Comparison of ENCODE assay signal across 30 mouse cellular contexts in genomic region chr1:99872344-99872743, GRCm38 (mm10).
"Had no signal": no experiment of that assay in that cellular context is flagged by ENCODE, and none has a peak within 500 bp of the region (broad histone marks: within the 10 kb centered on the region; RNA-seq: fewer than 3 reads in every experiment).

No protein-coding gene starts in this region.

- H3K4me1 ChIP-seq: embryonic facial prominence, embryonic 12.5 days; embryonic facial prominence, embryonic 13.5 days; embryonic facial prominence, embryonic 15.5 days; forebrain, embryonic 10.5 days; forebrain, embryonic 12.5 days; forebrain, embryonic 13.5 days; forebrain, embryonic 15.5 days; heart, embryonic 10.5 days had no signal

- ATAC-seq: forebrain, embryonic 13.5 days; forebrain, embryonic 14.5 days; forebrain, embryonic 15.5 days; forebrain, embryonic 16.5 days; forebrain, postnatal 0 days had no signal

- DNase-seq: cerebellum, adult 2 months; cerebellum, adult 8-10 months; cerebellum, adult 9-10 months; cerebellum, adult 9-11 months; cerebellum, postnatal 10 days; cerebellum, postnatal 14 days; cerebellum, postnatal 25 days; cerebellum, postnatal 36 days; embryo, embryonic 11 days; forebrain, postnatal 0 days; gastrocnemius, adult 2 months; gastrocnemius, postnatal 10 days; gastrocnemius, postnatal 14 days; gastrocnemius, postnatal 25 days; gastrocnemius, postnatal 36 days; heart, adult 11 months; heart, adult 18-20 months; heart, adult 2 months had no signal

- H3K27ac ChIP-seq: embryonic facial prominence, embryonic 10.5 days; embryonic facial prominence, embryonic 12.5 days; embryonic facial prominence, embryonic 13.5 days; embryonic facial prominence, embryonic 15.5 days; forebrain, embryonic 10.5 days; forebrain, embryonic 12.5 days; forebrain, embryonic 13.5 days; forebrain, embryonic 15.5 days; gastrocnemius, adult 2 months; heart, adult 2 months; heart, embryonic 10.5 days had no signal

- H3K4me3 ChIP-seq: embryonic facial prominence, embryonic 10.5 days; embryonic facial prominence, embryonic 12.5 days; embryonic facial prominence, embryonic 13.5 days; embryonic facial prominence, embryonic 15.5 days; erythroblast, embryonic 14.5 days; forebrain, embryonic 10.5 days; forebrain, embryonic 12.5 days; forebrain, embryonic 13.5 days; forebrain, embryonic 15.5 days; gastrocnemius, adult 2 months; heart, adult 2 months; heart, embryonic 10.5 days had no signal
